Mouse (Mus musculus) erythroblast, embryonic 14.5 days (primary cell): ENCODE results near the gene Phf5a.

ENCODE experiments used
- GATA1 ChIP-seq: IDR thresholded peaks from 2 replicates; pipeline ENCODE4 v1.6.1; 2012; ENCODE audit warnings: low read length, inconsistent platforms, mixed read lengths
- TAL1 ChIP-seq: IDR thresholded peaks from 3 replicates; pipeline ENCODE4 v1.6.1; 2012; ENCODE audit warnings: low read length, inconsistent platforms, mixed read lengths

- TF ChIP-seq TAL1 (no peak), GATA1 (no peak)
These were observed 17.5 kb upstream of the Phf5a start for GRCm38 (mm10) chr15:81889175-81889574.
